ENCODE assay signal across 8 mouse cellular contexts in genomic region chr15:26895251-26895711, GRCm38 (mm10). TPM values are rescaled to one million over a fixed set of nuclear protein-coding genes. Genes with fewer than 3 reads are reported as not detected.
DNase-seq lines count a peak whose midpoint lies in the region; ATAC-seq and TF ChIP-seq lines count a peak whose summit lies in the region.

Gene Fbxl7 (minus strand): TSS chr15:26895580.

- peak within 1 kb of the TSS; percentile 81 for H3K4me2 ChIP-seq in hindbrain, embryonic 13.5 days

- no peaks in the 10 kb centered on the region for H3K9me3 ChIP-seq in hindbrain, embryonic 13.5 days

- peak; percentile 31 for TF ChIP-seq CTCF in left cerebral cortex, adult 2 months (IDR thresholded peaks at IDR 0.05)

- no peaks in the 10 kb centered on the region for H3K36me3 ChIP-seq in hindbrain, embryonic 13.5 days

- peaks cover 19% of the 10 kb centered on the region for H3K4me1 ChIP-seq in hindbrain, embryonic 13.5 days (replicated peaks)

- under 1% methylated on average over 57 of the region's 58 CpGs for WGBS in hindbrain, embryonic 13.5 days

- ATAC-seq in hindbrain, embryonic 13.5 days (ENCODE audit: low FRiP score) = peak; percentile 93
- ATAC-seq in monocyte, adult 5-6 weeks (replicated peaks; ENCODE audit: insufficient number of reproducible peaks, low FRiP score, low TSS enrichment, poor library complexity, severe bottlenecking) = no peak

- 0 out of 2 replicates have a peak, but pooled peaks cover 5% of the 10 kb centered on the region for H3K27me3 ChIP-seq in hindbrain, embryonic 13.5 days

- peak; percentile 89 to 96 for DNase-seq in adrenal gland, adult 18-20 months (ENCODE audit: low spot score in 2 of 2)
- peak; percentile 28 to 44 for DNase-seq in cerebellum, postnatal 36 days
- peak; percentile 75 for DNase-seq in gastrocnemius, adult 18-20 months (ENCODE audit: low spot score)
- DNase-seq in left cerebral cortex, adult 2 months (ENCODE audit: extremely low spot score in 1 of 2, low spot score in 2 of 2) = peak; percentile 63 to 75
- peak; percentile 88 for DNase-seq in lung, postnatal 36 days
- peak; percentile 75 for DNase-seq in right cerebral cortex, postnatal 25 days

- intact Hi-C loops in left cerebral cortex, adult 2 months (cut with DNase I) = loop anchor here (5.0 kb wide), 1 partner anchor 93 kb away; no protein-coding TSS in a partner anchor

- H3K4me3 ChIP-seq in hindbrain, embryonic 13.5 days = peak within 1 kb of the TSS; percentile 82
- H3K4me3 ChIP-seq in left cerebral cortex, adult 2 months = peak within 1 kb of the TSS; percentile 59

- peak within 1 kb of the TSS; percentile 90 for H3K27ac ChIP-seq in hindbrain, embryonic 13.5 days
- peak within 1 kb of the TSS; percentile 32; the same call in 1 of the 2 replicates for H3K27ac ChIP-seq in left cerebral cortex, adult 2 months

- H3K9ac ChIP-seq in hindbrain, embryonic 13.5 days = peak within 1 kb of the TSS; percentile 83

RNA-seq across cellular contexts. Expression of gene Fbxl7, which starts in this region (rescaled TPM):
- total RNA-seq in adrenal gland, adult 18-20 months (2021) = 1 to 10 TPM; 5.3 to 9.1 TPM
- total RNA-seq in gastrocnemius, adult 18-20 months (2021) = 1 to 10 TPM in 1 of 2 experiments, under 1 TPM in 1; 0.96 to 1.0 TPM
- polyA plus RNA-seq in hindbrain, embryonic 13.5 days (2015; fragmentation: Nextera tagmentation; extraction: Ambion mirVana) = 14.7 and 14.9 TPM in 2 replicates
- 1 to 10 TPM; 1.9 to 2.3 TPM for total RNA-seq in left cerebral cortex, adult 2 months (2021)
- not detected in 3 replicates for total RNA-seq in monocyte, adult 5-6 weeks (2017)

Comparison
In these comparisons a context has a peak if more than half of its experiments do, and no peak if none do; other contexts are left out.
1. DNase-seq: peak in every context shown above with its lines; median percentile 92 in adrenal gland, adult 18-20 months; 88 in lung, postnatal 36 days; 75 in gastrocnemius, adult 18-20 months; 75 in right cerebral cortex, postnatal 25 days; 69 in left cerebral cortex, adult 2 months; 36 in cerebellum, postnatal 36 days.